16 mouse cellular contexts compared by ENCODE assay signal in genomic region chr17:49499635-49500034, GRCm38 (mm10).
"Had no signal": no experiment of that assay in that cellular context is flagged by ENCODE, and none has a peak within 500 bp of the region (broad histone marks: within the 10 kb centered on the region; RNA-seq: fewer than 3 reads in every experiment).

No protein-coding gene starts in this region.

- H3K9ac ChIP-seq: limb, embryonic 15.5 days; liver, embryonic 12.5 days; lung, embryonic 14.5 days; midbrain, embryonic 13.5 days; neural tube, embryonic 12.5 days had no signal

- H3K9me3 ChIP-seq: limb, embryonic 15.5 days; liver, embryonic 12.5 days; midbrain, embryonic 13.5 days; neural tube, embryonic 12.5 days had no signal

- H3K4me2 ChIP-seq: limb, embryonic 15.5 days; liver, embryonic 12.5 days; lung, embryonic 14.5 days; midbrain, embryonic 13.5 days; neural tube, embryonic 12.5 days had no signal

- H3K36me3 ChIP-seq: liver, embryonic 12.5 days; midbrain, embryonic 13.5 days had no signal

- DNase-seq: kidney, adult 11 months; kidney, adult 9 months; lung, postnatal 14 days; right cerebral cortex, adult 18-20 months; right cerebral cortex, postnatal 4 days; spleen, adult 18-20 months; thymus, adult 18-20 months; thymus, postnatal 14 days had no signal

- ATAC-seq: liver, embryonic 12.5 days; midbrain, embryonic 13.5 days had no signal

- H3K4me1 ChIP-seq: limb, embryonic 15.5 days; liver, embryonic 12.5 days; midbrain, embryonic 13.5 days; neural tube, embryonic 12.5 days had no signal

- H3K4me3 ChIP-seq: left cerebral cortex, adult 2 months; limb, embryonic 15.5 days; liver, embryonic 12.5 days; midbrain, embryonic 13.5 days; myocyte; neural tube, embryonic 12.5 days had no signal

- H3K27ac ChIP-seq: kidney, postnatal 0 days; left cerebral cortex, adult 2 months; limb, embryonic 15.5 days; liver, embryonic 12.5 days; midbrain, embryonic 13.5 days; neural tube, embryonic 12.5 days had no signal

- H3K27me3 ChIP-seq: limb, embryonic 15.5 days; liver, embryonic 12.5 days; midbrain, embryonic 13.5 days; neural tube, embryonic 12.5 days had no signal
